Mouse (Mus musculus): Measurements from ENCODE around the gene Nxf1. TPM values are rescaled to one million over a fixed set of nuclear protein-coding genes. Genes with fewer than 3 reads are reported as not detected.
A peak's percentile ranks its signal among the peaks of the same experiment; 100 is the strongest.

Gene Nxf1
- polyA plus RNA-seq, 1 experiment from 2014 or later, result 93.3 TPM

DNA sequence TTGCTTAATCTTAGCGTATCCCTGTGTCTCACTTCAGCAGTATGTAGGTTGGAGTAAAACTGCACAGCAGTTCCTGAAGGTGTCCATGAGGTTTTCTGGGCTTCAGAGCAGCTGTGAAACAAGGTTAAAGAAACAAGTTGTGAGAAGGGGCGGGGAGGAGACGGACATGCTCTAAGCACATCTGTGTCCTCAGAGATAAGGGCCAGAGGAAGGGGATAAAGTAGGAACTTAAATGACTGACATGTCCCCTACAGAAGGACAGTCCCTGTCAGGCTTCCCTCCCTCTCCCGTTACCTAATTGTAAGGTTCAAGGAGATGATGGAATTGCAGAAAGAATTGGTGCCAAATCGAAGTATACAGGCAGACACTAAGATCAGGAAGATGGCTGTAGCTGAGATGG, 16.1 kb downstream of the Nxf1 start:
- DNase-seq (peak; percentile 53), ATAC-seq (ENCODE audit: low read depth) (peak; percentile 65)

DNA sequence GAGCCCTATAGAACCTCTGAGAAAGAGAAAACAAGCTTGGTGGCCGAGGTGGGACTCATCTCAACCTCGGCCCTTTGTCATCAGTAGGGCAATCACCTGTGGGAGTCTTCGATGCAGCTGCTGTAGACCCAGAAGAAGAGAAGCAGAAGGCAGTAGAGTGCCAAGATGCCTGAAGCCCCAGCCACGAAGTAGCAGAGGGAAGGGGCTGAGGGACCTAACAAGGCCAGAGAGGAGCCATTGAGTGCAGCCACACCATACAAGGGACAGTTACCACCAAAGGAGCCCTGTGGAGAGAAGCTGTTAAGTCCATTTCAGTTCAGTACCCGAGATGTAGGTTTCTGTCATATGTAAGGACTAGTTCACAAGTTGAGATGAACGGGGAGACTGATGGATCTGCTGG, 16.5 kb downstream of the Nxf1 start:
- WGBS (ENCODE audit: insufficient replicate concordance), result 15% methylated on average over 6 of the region's 6 CpGs
- H3K27me3 ChIP-seq, result no peaks in the 10 kb centered on the region
- H3K36me3 ChIP-seq, result peaks cover 57% of the 10 kb centered on the region
- H3K9ac ChIP-seq, result peak overlapping the region; percentile 98
- DNase-seq (no peak), ATAC-seq (ENCODE audit: low read depth) (no peak)
- H3K27ac ChIP-seq, result peak overlapping the region; percentile 99
- no peaks in the 10 kb centered on the region for H3K9me3 ChIP-seq (replicated peaks)
- peak overlapping the region; percentile 99 for H3K4me2 ChIP-seq
- H3K4me3 ChIP-seq (replicated peaks), result peak overlapping the region; percentile 87
- peaks cover 57% of the 10 kb centered on the region for H3K4me1 ChIP-seq (replicated peaks)

More for the DNA sequence above, 16.1 kb downstream of the Nxf1 start:
- Histone ChIP-seq H3K36me3 (peaks cover 57% of the 10 kb centered on the region), H3K4me1 (replicated peaks) (peaks cover 57% of the 10 kb centered on the region), H3K9ac (peak overlapping the region; percentile 98), H3K4me3 (replicated peaks) (peak overlapping the region; percentile 87), H3K27me3 (no peaks in the 10 kb centered on the region), H3K9me3 (replicated peaks) (no peaks in the 10 kb centered on the region), H3K27ac (peak overlapping the region; percentile 99), H3K4me2 (peak overlapping the region; percentile 99)
- WGBS (ENCODE audit: insufficient replicate concordance), result 19% methylated on average over 5 of the region's 5 CpGs

DNA sequence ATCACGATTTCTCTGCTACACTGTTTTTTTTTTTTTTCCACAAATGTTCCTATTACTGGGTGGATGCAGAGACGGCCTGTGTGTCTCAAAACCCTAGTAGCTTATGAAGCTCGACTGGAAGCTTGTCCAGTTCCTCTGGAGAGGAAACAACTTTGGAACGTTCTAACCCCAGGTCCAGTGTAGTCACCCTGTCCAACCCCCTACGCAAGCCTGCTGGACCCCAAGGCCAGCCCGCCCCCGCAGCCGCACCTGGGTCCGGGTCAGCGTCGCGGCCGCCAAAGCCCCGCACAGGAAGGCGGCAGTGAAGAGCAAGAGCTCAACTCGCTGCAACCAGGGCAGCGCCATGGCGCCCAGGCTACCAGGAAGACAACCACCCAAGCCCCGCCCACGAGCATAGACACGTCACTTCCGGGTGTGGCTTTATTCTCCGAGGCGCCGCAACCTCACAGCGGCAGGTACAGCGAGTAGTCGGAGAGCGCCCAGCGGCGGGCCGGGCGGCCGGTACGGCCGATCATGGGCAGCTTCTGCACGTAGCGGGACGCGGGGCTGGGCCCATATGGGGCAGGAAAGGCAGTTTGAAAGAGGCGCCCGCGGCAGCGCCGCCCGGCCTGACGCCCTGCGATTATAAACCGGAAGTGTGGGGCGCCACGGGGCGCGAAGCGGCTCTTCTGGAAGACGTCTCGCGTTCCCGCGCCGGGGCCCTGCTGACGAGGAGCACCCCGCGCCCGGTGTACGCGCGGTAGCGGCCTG, 17.4 kb downstream of the Nxf1 start, which contains the start of gene Tmem179b:
TSS of gene Tmem179b (minus strand) at position 382 of the 750 bp plus-strand sequence.
- H3K36me3 ChIP-seq, result peaks cover 55% of the 10 kb centered on the region
- H3K4me1 ChIP-seq (replicated peaks), result peaks cover 57% of the 10 kb centered on the region

DNA sequence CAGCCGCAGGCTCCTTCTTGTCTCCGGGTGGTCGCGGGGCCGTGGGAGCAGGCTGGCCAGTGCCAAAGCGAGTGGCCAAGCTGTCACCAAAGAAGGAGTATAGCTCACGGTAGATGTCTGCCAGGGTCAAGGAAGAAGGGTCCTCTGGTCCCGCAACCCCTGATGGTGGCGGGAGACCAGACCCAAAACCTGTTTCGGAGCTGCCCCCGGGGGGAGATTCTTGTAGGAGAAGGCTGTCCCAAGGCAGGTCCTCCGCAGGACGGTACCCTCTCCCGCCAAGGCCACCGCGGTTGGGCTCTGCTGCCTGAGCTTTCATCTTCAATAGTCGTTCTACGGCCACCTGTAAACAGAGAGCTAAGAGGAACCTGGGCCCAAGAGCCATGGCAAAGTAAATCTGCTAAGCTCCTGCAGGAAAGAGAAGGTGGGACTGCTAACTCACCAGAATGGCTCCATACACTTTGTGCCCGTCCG, 18.1 kb downstream of the Nxf1 start:
- peak overlapping the region; percentile 98 for H3K9ac ChIP-seq
- peaks cover 53% of the 10 kb centered on the region for H3K36me3 ChIP-seq
- no peaks in the 10 kb centered on the region for H3K9me3 ChIP-seq (replicated peaks)
- H3K4me3 ChIP-seq (replicated peaks), result peak overlapping the region; percentile 87
- 8% methylated on average over 20 of the region's 20 CpGs for WGBS (ENCODE audit: insufficient replicate concordance)
- H3K27ac ChIP-seq, result peak overlapping the region; percentile 99
- ATAC-seq (ENCODE audit: low read depth) (no peak), DNase-seq (no peak)
- peaks cover 57% of the 10 kb centered on the region for H3K4me1 ChIP-seq (replicated peaks)
- peak overlapping the region; percentile 99 for H3K4me2 ChIP-seq
- H3K27me3 ChIP-seq, result no peaks in the 10 kb centered on the region

More for the DNA sequence above, 17.4 kb downstream of the Nxf1 start, which contains the start of gene Tmem179b:
- Histone ChIP-seq H3K27ac (peak within 1 kb of the TSS; percentile 99), H3K27me3 (no peaks in the 10 kb centered on the region), H3K9ac (peak within 1 kb of the TSS; percentile 98), H3K9me3 (replicated peaks) (no peaks in the 10 kb centered on the region), H3K4me2 (peak within 1 kb of the TSS; percentile 99), H3K4me3 (replicated peaks) (peak within 1 kb of the TSS; percentile 87)
- ATAC-seq (ENCODE audit: low read depth) (peak; percentile 85), DNase-seq (peak; percentile 93)
- under 1% methylated on average over 68 of the region's 68 CpGs for WGBS (ENCODE audit: insufficient replicate concordance)

DNA sequence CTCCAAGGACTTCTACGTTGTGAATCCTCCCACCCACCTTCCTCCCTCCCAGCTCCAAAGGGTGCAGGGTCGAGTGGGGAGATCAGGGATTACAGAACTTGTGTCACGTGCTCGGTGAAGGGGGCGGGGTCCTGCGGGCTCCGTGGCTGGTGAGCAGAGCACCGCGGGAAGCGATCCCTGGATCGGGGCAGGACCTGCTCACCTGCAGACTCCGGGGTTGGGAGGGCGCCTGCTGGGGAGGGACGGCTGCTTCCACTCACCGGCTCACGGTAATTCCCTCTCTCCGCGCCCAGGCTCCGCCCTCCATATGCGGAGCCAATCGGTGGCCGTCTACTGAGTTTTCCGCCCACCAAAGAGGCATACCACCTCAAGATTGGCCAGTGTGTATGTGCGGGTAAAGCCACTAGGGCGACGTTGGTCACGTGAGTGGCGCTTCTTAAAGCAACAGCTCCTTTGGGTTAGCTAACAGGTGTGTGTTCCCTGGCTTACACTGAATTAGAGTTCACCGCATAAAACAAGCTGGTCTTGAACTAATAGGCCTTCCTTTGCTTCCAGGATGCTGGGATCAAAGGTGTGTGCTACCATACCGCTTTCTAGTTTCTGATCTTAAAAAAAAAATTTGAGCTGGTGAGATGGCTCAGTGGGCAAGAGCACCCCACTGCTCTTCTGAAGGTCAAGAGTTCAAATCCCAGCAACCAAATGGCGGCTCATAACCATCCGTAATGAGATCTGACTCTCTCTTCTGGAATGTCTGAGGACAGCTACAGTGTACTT, 29.3 kb downstream of the Nxf1 start, which contains the start of gene Taf6l:
TSS of gene Taf6l (minus strand) at position 410 of the 774 bp plus-strand sequence.
- DNase-seq (peak; percentile 94), ATAC-seq (ENCODE audit: low read depth) (peak; percentile 99)
- peak within 1 kb of the TSS; percentile 87 for H3K9ac ChIP-seq
- peak within 1 kb of the TSS; percentile 89 for H3K4me2 ChIP-seq
- peak within 1 kb of the TSS; percentile 79 for H3K4me3 ChIP-seq (replicated peaks)
- 1% methylated on average over 32 of the region's 32 CpGs for WGBS (ENCODE audit: insufficient replicate concordance)
- peaks cover 22% of the 10 kb centered on the region for H3K4me1 ChIP-seq (replicated peaks)
- H3K9me3 ChIP-seq (replicated peaks), result no peaks in the 10 kb centered on the region
- peak within 1 kb of the TSS; percentile 87 for H3K27ac ChIP-seq
- peaks cover 31% of the 10 kb centered on the region for H3K36me3 ChIP-seq
- H3K27me3 ChIP-seq, result no peaks in the 10 kb centered on the region

DNA sequence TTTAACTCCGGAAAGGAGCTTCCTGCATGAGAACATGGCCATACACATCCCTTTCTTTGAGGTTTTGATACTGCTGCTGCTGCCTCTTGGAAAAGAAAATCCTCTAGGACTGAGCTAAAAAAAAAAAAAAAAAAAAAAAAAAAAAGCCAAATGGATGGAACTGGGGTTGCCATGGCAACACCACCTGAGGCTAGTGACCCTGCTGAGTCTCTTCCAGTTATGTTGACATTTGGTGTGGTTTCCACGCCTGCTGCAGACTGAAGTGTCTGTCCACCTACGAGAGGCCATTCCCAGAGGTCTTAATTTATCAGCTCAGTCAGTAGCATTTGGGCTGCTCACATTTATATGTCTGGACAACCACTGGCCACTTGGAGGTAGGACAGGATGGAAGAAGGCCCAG, 31.6 kb downstream of the Nxf1 start:
- H3K4me3 ChIP-seq (replicated peaks), result no peak overlapping the region
- H3K4me1 ChIP-seq (replicated peaks), result peaks cover 22% of the 10 kb centered on the region
- H3K27ac ChIP-seq, result no peak overlapping the region
- DNase-seq (no peak), ATAC-seq (ENCODE audit: low read depth) (no peak)
- 56% methylated on average over 3 of the region's 3 CpGs for WGBS (ENCODE audit: insufficient replicate concordance)
- no peaks in the 10 kb centered on the region for H3K27me3 ChIP-seq
- H3K36me3 ChIP-seq, result peaks cover 23% of the 10 kb centered on the region
- no peak overlapping the region for H3K9ac ChIP-seq
- no peaks in the 10 kb centered on the region for H3K9me3 ChIP-seq (replicated peaks)
- H3K4me2 ChIP-seq, result no peak overlapping the region

DNA sequence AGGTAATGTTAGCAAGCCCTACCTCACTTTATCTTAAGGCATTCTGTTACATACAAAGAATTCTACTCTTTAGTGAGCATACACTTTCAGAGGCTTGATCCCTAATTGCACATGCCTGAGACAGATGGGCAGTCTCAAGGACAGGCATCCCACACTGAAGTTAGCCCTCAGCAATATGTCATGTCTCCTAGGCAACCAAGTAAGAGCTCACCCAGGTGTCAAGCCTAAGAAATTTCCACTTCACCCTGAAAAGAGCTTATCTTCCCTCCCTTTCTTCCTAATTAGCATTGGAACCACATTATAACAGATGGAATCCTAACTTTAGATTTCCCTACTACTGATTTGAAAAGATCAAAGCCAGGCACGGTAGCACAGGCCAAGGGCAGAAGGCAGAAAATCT, 32.3 kb downstream of the Nxf1 start:
- ATAC-seq (ENCODE audit: low read depth), result no peak
- Histone ChIP-seq H3K4me2 (no peak overlapping the region), H3K27me3 (no peaks in the 10 kb centered on the region), H3K9ac (no peak overlapping the region; the same call in 1 of the 2 replicates), H3K27ac (peak overlapping the region; percentile 19; the same call in 1 of the 2 replicates), H3K36me3 (peaks cover 25% of the 10 kb centered on the region), H3K4me3 (replicated peaks) (no peak overlapping the region), H3K4me1 (replicated peaks) (peaks cover 22% of the 10 kb centered on the region), H3K9me3 (replicated peaks) (no peaks in the 10 kb centered on the region)
- WGBS (ENCODE audit: insufficient replicate concordance), result 62% methylated on average over 1 of the region's 1 CpGs
- no peak for DNase-seq

DNA sequence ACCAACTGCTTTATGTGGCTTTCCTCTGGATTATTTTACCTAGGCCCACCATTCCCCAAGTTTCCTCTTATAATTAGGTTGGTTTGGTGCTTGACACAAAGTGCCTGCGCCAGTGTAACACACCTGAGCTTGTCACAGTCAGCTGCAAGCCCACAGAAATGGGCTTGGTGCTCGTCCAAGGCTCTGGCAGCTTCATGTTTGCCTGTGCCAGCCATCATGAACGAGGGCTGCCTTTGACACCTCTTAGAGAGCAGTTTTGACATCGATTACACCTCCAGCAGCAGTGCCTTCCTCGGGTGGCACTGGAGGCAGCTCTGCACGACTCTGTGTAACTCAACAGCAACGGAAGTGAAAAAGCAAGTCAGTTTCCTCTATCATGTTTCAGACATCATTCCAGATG, 33.3 kb downstream of the Nxf1 start:
- peaks cover 14% of the 10 kb centered on the region for H3K4me1 ChIP-seq (replicated peaks)
- no peak overlapping the region for H3K27ac ChIP-seq
- H3K9ac ChIP-seq, result no peak overlapping the region
- 64% methylated on average over 7 of the region's 7 CpGs for WGBS (ENCODE audit: insufficient replicate concordance)
- peaks cover 35% of the 10 kb centered on the region for H3K36me3 ChIP-seq
- no peaks in the 10 kb centered on the region for H3K9me3 ChIP-seq (replicated peaks)
- ATAC-seq (ENCODE audit: low read depth) (no peak), DNase-seq (no peak)
- H3K4me3 ChIP-seq (replicated peaks), result no peak overlapping the region
- H3K4me2 ChIP-seq, result no peak overlapping the region
- H3K27me3 ChIP-seq, result no peaks in the 10 kb centered on the region

DNA sequence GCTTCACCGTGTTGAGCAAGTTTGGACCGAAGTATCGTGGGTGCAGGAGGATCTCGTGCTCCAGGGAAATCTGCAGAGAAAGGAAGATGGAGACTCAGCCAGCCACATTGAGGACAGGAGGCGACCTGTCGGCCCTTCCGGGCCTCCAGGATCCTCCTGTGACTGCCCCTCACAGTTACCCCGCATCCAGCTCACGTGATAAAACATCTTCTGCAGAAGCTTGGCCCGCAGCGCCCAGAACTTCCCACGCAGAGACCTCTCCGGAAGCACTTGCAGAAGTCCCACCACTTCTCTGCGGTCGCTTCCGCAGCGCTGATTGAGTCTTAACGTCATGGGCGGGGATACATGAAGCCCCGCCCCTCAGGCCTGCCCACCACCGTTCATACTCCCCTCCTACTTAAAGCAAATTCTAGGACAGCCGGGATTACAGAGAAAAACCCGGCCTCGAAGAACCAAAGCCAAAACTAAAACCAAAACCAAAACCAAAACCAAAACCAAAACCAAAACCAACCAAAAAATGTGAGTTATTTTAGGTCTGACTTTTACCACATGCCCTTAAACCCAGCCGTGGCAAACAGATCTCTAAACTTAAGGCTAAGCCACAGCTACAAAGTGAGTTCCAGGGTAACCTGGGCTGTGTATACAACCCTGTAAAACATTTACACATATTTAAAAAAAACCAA, 41.5 kb downstream of the Nxf1 start, which contains the start of gene Polr2g:
TSS of gene Polr2g (minus strand) at position 314 of the 683 bp plus-strand sequence.
- H3K4me2 ChIP-seq, result peak within 1 kb of the TSS; percentile 79
- peaks cover 25% of the 10 kb centered on the region for H3K36me3 ChIP-seq
- H3K4me1 ChIP-seq (replicated peaks), result peaks cover 45% of the 10 kb centered on the region
- H3K27ac ChIP-seq, result peak within 1 kb of the TSS; percentile 60
- DNase-seq, result peak; percentile 79
- H3K9ac ChIP-seq, result peak within 1 kb of the TSS; percentile 79
- H3K9me3 ChIP-seq (replicated peaks), result no peaks in the 10 kb centered on the region
- 1% methylated on average over 25 of the region's 25 CpGs for WGBS (ENCODE audit: insufficient replicate concordance)
- peak; percentile 60 for ATAC-seq (ENCODE audit: low read depth)
- peak within 1 kb of the TSS; percentile 73 for H3K4me3 ChIP-seq (replicated peaks)
- no peaks in the 10 kb centered on the region for H3K27me3 ChIP-seq

DNA sequence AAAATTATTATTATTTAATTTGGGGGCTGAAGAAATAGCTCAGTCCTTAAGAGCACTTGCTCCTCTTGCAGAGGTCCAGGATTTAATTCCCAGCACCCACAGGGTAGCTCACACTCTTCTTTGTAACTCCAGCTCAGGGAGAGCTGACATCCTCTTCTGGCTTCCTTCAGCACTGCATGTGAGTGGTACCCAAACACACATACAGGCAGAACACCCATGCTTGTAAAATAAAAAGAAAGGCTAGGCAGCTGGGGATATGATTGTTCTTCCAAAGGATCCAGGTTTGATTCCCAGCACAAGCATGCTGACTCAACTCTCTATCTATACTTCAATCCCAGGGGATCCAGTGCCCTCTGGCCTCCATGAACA, 42.1 kb downstream of the Nxf1 start:
- H3K36me3 ChIP-seq, result peaks cover 20% of the 10 kb centered on the region
- H3K9me3 ChIP-seq (replicated peaks), result no peaks in the 10 kb centered on the region
- peak overlapping the region; percentile 79 for H3K4me2 ChIP-seq
- no peak overlapping the region for H3K27ac ChIP-seq
- DNase-seq, result no peak
- no peaks in the 10 kb centered on the region for H3K27me3 ChIP-seq
- H3K4me3 ChIP-seq (replicated peaks), result peak overlapping the region; percentile 73
- peaks cover 50% of the 10 kb centered on the region for H3K4me1 ChIP-seq (replicated peaks)
- H3K9ac ChIP-seq, result no peak overlapping the region; the same call in 1 of the 2 replicates
- no peak for ATAC-seq (ENCODE audit: low read depth)
